Mouse (Mus musculus): ENCODE results near the gene Pi4kb.
"Not testable (repeated sequence)": the region's sequence is repeated elsewhere in the genome, so short reads cannot be mapped to it uniquely, and the experiment has no call there.

The Pi4kb gene

DNA sequence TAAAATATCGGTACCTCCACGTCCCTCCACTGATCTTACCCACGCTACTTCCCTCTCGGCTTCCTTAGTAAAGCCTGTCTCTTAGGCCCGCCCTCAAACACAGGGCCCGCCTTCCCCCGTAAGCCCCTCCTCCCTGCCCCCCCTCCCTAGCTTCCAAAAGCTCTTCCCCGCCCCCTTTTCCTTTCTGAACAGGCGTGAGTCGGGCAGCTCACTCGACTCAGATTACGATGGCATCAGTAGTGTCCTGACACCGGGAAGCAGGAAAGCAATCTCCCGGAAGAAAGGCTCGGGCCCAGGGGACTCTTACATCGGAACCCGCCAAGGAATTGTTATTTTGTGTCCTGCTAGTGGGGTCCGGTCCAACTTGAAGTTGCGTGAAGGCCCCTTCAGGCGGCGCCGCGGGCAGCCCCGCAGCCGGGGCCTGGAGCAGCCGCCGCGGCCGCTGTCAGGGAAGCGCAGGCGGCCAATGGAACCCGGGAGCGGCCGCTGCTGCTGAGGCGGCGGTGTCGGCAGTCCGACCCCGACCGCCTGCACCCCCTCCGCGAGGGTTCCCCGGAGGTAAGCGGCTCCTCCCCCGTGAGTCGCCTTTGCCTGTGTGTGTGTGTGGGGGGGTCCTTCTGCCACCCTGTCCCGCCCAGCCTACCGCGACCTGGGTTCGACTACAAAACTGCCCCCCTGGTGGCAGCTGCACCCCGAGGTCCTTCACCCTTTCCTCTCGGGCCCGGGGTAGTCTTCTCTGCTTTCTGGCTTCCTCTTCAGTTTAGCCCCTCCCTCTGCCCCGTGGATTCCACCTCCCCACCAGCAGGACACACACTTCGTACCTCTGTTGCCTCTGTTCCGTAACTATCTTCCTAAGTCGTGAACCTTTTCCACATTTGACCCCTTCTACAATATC lies at the start of gene Pi4kb:
TSS of gene Pi4kb (plus strand) at position 204 of the 895 bp plus-strand sequence.
- DNase-seq (ENCODE audit: low spot score in 2 of 2), result peak; percentile 78 to 83

DNA sequence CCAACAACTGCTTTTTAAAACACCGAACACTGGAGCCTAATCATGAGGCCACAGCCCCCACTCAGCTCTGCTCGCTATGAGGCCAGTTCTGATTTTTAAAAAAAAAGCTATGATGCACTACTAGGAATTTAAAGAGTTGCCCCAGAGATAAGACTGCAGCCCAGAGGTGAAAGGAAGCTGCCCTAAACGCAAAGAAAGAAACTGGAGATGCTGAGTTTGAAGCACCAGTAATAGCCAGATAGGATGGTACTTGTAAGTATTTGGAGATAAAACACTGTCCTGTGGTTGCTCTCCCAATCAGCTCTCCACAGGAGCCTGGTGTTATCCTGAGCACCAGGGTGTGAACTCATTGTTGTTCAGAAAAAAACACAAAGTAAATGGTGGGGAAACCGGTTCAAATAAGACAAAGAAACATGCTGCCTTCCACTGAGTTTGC lies 48.2 kb upstream of the Pi4kb start:
- not testable (repeated sequence) for DNase-seq (ENCODE audit: low spot score in 2 of 2)

DNA sequence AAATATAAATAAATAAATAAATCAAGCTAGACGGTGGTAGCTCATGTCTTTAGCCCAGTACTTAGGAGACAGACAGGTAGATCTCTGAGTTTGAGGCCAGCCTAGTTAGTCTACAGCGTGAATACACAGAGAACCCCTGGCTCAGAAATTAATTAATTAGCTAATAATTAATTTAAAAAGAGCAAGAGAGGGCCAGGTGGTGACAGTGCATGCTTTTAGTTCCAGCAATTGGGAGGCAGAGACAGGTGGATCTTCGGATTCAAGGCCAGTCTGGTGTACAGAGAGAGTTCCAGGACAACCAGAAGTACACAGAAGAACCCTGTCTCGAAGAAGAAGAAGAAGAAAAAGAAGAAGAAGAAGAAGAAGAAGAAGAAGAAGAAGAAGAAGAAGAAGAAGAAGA lies 45.6 kb upstream of the Pi4kb start:
- DNase-seq (ENCODE audit: low spot score in 2 of 2), result not testable (repeated sequence)

DNA sequence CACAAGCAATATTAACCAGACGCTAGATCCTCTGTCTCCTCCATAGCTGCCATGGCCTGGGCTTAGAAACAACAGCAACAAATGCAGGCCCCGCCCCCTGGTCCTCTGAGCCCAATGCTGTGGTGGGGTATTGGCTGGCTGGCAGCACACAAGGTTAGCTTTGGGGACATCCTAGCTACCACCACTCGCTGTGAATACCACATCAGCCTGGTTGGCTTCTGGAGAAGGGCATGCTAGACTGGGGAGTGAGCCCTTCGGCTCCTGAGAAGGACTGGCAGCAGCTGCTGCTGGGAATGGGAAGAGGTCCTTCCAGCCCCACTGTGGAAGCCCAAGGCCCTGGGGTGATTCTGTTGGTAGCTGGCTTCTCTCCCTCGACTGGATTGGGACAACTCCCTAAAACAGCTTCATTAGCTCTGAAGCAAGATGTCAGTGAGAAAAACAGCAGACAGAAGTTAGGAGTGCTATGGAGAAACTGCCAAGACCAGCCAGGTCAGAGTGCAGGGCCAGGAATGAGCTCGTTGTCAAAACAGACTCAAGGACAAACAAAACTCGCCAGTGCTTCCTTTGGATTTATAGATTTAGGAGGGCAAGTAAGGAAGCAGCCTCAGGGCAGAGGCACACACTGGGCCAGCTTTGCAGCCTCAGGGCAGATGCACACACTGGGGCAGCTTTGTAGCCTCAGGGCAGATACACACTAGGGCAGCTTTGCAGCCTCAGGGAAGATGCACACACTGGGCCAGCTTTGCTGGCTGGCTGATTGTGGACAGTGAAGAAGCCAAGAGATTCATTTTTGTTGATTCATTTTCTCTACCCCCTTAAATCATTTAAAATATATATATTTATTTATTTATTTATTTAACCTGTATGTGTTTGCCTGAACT lies 43.9 kb upstream of the Pi4kb start:
- DNase-seq (ENCODE audit: low spot score in 2 of 2), result not testable (repeated sequence)

DNA sequence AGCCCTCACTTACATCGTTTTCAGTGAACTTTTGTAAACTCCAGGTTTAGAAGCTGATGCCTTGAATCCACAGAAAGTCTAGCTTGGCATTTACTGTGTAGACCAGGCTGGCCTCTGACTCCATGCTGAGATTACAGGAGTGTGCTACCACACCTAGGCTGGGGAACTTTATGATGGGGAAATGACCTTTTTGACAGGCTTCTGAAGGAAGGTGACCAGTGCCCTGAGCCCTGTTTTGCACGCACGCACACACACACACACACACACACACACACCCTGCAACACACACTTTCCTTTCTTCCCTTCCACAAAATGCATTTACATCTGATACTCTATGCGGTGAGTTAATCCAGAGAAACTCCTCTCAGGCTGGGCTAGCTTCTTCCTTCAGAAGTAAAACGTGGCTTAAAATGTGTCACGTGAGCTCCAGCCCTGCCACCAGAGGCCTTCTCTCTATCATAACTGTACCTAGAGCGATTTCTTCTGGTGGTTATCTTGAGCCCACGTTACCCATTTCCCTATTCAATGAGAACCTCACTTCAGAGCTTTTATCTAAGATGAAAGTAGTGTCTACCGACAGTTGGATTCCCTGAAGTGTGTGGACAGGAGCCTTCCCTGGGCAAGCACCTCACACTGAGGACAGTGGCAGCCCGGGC lies 43.0 kb upstream of the Pi4kb start:
- not testable (repeated sequence) for DNase-seq (ENCODE audit: low spot score in 2 of 2)

DNA sequence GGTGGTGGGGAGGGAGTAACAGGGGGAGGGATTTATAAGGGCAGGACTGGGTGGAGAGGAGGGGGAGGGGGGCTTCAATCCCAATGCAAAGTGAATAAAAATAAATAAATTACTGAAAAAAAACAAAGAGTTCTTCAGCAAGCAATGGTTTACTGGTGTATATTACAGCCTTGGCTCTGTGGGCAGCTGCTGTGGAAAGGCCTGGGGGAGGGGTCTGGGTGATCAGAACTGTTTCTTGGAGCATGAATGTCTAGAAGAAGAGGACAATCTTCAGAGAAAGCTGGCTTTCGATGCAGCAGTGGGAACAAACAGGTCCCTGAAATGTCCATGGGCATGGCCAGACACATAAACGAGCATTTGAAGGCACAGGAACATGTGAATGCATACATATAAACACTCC lies 42.3 kb upstream of the Pi4kb start:
- DNase-seq (ENCODE audit: low spot score in 2 of 2), result not testable (repeated sequence)

DNA sequence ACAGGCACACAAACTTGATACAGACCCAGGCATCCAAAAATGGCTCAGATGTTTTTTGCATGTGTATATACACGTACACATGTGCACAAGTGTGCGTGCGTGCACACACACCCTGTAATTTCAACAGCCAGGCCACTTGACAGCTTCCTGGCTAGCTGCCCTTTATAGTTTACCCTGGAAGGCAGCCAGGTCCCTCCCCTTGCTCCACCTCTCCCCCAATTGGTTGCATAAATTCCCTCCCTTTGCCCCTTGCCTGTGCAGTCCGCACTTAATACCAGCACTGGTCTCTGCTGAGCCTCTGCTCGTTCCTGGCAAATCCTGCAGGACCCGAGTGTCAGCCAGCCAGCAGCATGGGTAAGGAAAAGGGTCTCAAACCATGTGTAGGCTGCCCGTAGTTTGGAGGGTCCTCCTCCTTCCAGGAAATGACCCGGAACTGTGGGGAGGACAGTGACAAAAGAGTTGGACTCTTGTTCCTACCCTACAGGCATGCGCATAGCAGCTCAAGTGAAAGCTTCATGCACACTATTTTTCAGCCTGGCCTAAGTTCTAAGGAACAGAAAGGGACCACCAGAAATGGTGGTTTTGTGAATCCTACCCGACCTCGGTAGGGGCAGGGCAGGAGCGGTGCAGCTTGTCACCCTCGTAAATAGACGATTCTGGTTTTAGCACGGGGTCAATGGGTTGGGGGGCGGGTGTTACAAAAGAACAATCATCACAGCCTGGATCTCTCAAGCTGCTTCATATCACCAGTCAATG lies 41.5 kb upstream of the Pi4kb start, which contains the start of gene Selenbp1:
TSS of gene Selenbp1 (plus strand) at position 248 of the 756 bp plus-strand sequence.
- peak; percentile 74 to 76 for DNase-seq (ENCODE audit: low spot score in 2 of 2)

DNA sequence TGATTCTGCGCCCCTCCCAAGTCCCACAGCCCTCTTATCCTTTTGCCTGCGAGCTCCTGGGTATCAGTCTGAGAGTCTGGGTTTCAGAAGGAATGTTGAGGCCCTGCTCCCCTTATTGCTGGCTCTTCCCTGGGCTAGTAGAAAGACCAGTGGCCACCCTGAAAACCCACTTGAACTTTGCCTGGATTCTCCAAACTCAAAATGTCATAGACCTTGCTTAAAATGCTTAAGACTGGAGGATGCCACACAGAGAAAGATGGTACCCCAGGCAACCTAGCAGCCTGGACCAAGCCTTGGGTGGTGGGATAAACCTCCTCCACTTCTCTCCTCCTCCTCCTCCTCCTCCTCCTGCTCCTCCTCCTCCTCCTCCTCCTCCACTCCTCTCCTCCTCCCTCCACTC lies 40.9 kb upstream of the Pi4kb start:
- DNase-seq (ENCODE audit: low spot score in 2 of 2), result not testable (repeated sequence)

DNA sequence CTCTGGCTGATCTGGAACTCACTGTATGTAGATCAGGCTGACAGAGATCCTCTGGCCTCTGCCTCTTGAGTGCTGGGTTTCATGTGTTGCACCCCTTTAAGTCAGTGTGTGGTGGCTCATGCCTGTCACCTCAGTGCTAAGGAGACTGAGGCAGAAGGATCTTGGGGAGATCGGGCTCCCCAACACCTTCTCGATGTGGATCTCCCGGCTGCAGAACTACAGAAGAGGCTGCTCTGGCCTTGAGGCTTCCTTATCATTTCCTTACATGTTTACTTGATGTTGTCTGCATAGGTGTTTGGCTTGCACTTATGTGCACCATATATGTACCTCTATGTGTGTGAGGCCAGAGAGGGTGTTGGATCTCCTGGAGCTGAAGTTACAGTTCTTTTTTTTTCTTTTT lies 40.0 kb upstream of the Pi4kb start:
- DNase-seq (ENCODE audit: low spot score in 2 of 2), result not testable (repeated sequence)

DNA sequence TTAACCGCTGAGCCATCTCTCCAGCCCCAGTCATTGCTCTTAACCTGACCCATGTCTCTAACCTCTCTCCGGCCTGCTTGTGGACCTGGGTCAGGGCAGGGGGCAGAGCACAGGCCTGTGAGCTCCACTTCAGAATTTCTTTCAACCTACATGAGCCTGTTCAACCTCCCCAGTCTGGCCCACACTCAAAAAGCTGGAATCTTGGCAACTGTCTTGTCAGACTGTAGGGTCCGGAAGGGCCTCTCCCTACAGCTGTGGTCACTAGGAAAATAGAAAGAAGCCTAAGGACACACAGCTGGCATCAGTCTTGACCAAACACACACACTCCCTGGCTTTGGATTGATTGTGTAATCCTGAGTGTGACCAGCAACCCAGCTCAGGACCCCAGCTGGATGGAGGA lies 39.2 kb upstream of the Pi4kb start:
- DNase-seq (ENCODE audit: low spot score in 2 of 2), result not testable (repeated sequence)

DNA sequence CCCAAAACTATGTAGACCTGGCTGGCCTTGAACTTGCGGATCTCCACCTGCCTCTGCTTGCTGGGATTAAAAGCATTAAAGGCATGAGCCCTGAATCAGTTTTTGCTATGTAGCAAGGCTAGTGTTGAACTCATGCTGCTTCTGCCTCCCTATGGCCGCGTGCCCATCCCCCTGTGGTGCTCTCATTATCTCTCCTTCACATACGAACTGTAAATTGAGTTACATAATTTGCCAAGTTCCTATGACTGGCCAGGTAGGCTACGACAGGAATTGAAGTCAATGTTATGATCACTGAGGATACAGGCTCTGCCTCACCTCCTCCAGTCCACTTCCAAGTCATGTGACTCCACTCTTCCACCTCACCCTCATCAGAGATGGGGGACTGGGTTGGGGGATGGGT lies 38.4 kb upstream of the Pi4kb start:
- not testable (repeated sequence) for DNase-seq (ENCODE audit: low spot score in 2 of 2)

DNA sequence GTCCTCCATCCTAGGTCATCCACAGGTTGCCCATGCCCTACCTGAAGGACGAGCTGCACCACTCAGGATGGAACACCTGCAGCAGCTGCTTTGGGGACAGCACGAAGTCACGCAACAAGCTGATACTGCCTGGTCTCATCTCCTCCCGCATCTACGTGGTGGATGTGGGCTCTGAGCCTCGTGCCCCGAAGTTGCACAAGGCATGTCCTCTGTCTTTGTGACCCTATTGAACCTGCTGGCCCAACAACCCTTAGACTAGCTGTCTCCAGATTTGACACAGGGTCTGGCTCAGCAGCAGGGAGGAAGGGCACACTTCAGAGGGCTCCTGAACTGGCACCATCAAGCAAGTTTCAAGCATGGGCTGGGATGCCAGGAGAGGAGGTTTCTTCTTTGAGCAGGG lies 37.3 kb upstream of the Pi4kb start:
- not testable (repeated sequence) for DNase-seq (ENCODE audit: low spot score in 2 of 2)

DNA sequence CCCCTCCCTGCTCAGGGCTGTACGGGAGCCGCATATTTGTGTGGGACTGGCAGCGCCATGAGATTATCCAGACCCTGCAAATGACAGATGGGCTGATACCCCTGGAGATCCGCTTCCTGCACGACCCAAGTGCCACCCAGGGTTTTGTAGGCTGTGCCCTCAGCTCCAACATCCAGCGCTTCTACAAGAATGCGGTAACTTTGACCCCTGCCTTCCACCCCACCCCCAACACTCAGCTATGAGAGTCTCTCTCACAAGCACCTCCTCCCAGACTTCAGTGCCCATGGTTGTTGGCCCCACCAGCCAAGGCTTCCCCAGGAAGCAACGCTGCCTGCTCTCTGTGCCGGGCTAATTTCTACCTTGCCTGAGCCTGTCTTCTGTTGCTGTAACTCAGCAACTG lies 34.5 kb upstream of the Pi4kb start:
- DNase-seq (ENCODE audit: low spot score in 2 of 2), result not testable (repeated sequence)

DNA sequence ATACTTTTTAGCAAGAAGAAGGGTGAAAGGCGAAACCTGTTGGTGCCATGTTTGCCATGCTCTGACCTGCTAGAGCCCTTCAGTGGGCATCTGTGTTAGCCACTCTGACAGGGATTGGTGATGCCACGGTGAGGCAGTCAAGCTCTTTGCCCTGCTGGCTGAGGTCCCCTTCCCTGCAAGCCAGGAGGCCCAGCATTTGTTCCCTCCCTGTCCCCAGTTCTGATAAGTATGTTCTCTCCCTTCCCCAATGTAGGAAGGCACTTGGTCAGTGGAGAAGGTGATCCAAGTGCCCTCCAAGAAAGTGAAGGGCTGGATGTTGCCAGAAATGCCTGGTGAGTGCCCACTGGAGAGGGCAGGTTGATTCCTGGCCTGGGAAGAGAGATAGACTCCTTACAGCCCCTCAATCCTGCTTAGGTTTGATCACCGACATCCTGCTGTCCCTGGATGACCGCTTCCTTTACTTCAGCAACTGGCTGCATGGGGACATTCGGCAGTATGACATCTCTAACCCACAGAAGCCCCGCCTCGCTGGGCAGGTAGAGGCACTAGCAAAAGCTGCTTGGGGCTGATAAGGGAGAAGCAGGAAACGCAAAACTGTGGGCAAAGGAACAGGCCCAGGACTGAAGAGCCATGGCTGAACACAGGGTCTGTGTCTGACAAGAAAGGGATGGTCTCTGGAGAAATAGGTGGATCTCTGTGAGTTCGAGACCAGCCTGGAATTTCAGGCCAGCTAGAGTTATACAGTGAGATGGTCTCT lies 32.1 kb upstream of the Pi4kb start:
- DNase-seq (ENCODE audit: low spot score in 2 of 2), result peak; percentile 54 to 62

DNA sequence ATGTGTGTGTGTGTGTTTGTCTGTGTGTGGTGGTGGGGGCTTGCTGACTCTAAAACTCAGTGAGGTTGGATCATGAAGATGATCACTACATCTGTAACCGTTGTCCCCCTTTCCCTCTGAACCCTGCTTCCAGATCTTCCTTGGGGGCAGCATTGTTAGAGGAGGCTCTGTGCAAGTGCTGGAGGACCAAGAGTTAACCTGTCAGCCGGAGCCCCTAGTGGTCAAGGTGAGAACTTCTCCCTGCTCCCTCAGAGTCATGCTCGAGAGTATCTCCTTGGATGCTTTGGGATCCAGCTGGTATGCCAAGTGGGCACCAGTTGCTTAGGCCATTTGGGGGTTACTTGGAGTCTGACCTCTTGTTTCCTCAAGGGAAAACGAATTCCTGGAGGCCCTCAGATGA lies 30.8 kb upstream of the Pi4kb start:
- not testable (repeated sequence) for DNase-seq (ENCODE audit: low spot score in 2 of 2)

DNA sequence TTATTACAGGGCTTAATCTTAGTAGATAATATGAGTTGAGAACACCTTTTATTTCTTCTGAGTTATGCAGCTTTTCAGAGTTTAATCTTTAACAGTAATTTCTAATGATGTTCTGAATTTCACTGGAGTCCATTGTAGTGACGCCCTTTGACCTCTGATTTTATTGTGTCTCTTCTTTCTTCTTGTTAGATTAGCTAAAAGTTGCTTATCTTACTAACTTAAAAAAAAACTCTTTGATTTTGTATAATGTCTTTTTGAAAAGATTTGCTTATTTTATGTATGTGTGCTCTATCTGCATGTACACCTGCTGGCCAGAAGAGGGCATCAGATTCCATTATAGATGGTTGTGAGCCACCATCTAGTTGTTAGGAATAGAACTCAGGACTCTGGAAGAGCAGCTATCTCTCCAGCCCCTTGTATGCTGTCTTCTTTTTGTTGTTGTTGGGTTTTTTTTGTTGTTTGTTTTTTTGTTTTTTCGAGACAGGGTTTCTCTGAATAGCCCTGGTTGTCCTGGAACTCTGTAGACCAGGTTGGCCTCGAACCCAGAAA lies 26.4 kb upstream of the Pi4kb start:
- no peak for DNase-seq (ENCODE audit: low spot score in 2 of 2)

DNA sequence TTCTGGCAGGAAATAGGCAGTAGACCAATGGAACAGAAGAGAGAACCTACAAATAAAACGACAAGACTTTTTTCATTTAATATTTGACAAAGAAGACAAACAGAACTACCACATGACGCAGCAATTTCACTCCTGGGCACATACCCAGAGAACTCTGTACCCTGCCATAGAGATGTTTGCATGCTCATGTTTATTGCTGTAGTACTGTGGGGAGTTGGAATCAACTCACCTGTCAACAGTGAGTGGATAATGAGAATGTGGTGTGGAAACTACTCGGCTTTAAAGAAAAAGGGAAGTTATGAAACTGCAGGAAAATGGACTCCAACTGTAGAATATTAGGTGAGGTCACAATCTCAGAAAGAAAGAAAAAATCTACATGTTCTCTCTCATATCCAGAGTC lies 24.9 kb upstream of the Pi4kb start:
- DNase-seq (ENCODE audit: low spot score in 2 of 2), result no peak

DNA sequence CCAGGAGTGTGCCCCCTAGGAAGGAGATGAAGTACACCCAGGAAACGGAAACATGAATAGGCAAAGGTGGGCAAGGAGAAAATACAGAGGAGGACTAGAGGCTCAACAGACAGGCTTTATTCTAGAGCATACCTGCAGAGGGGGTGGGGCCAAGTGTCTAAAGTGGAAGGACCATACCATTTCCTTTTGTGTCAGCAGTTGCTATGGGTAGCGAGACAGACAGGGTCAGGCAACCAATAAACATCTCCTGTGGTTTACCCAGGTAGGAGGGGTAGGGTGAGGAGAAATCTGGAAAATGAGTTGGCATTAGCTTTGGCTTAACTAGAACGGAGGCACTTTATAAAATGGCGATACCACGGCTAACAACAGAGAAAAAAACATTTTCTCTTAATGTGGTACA lies 21.7 kb upstream of the Pi4kb start:
- DNase-seq (ENCODE audit: low spot score in 2 of 2), result peak in 1 of 2 experiments; percentile 50

DNA sequence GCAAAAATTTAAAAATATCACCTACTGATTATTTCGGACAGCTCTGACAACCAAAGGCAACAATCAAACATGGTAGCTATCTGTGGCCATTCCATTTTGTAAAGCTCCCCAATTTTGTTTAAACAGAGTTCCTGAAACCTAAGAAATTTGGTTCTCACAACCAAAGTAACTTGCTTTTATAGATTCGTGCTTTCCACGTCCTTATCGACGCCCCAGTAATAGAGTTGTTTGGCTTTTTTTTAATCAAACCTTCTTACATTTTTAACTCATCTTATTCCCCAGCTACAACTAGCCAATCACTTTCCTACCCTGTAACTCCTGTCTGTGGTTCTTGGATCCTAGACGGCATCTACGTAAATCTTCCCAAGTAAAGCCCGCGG lies 21.2 kb upstream of the Pi4kb start:
- DNase-seq (ENCODE audit: low spot score in 2 of 2), result no peak
